17 mouse cellular contexts compared by ENCODE assay signal in genomic region chr6:97429688-97430343, GRCm38 (mm10).
DNase-seq lines count a peak whose midpoint lies in the region; ATAC-seq and TF ChIP-seq lines count a peak whose summit lies in the region.
"Had no signal": no experiment of that assay in that cellular context is flagged by ENCODE, and none has a peak within 500 bp of the region (broad histone marks: within the 10 kb centered on the region; RNA-seq: fewer than 3 reads in every experiment).

No protein-coding gene starts in this region.

- no peak overlapping the region for H3K4me3 ChIP-seq in heart, postnatal 0 days (ENCODE audit: low read depth, low read length)
- no peak overlapping the region for H3K4me3 ChIP-seq in bone marrow, adult 2 months (replicated peaks; ENCODE audit: control insufficient read depth, low read depth, low read length)
- H3K4me3 ChIP-seq in kidney, embryonic 16.5 days (ENCODE audit: low read length) = no peak overlapping the region
- no peak overlapping the region for H3K4me3 ChIP-seq in hindbrain, embryonic 12.5 days
- H3K4me3 ChIP-seq: forebrain, embryonic 10.5 days; hindbrain, embryonic 13.5 days; midbrain, embryonic 15.5 days; neural tube, embryonic 15.5 days had no signal

- DNase-seq in heart, postnatal 0 days (ENCODE audit: low spot score) = no peak
- no peak for DNase-seq in heart, postnatal 10 days
- DNase-seq in natural killer cell, adult 2 months (ENCODE audit: low spot score in 2 of 2) = no peak
- DNase-seq: adrenal gland, postnatal 14 days; cerebellum, adult 11-12 months; layer of hippocampus, adult 9-11 months; right cerebral cortex, adult 18-20 months; thymus, postnatal 25 days had no signal

- peak overlapping the region; percentile 31; the same call in 1 of the 2 replicates for H3K27ac ChIP-seq in heart, postnatal 0 days (ENCODE audit: low read depth)
- 0 out of 2 replicates have a peak overlapping the region, but pooled peaks have one; percentile 14 for H3K27ac ChIP-seq in bone marrow, adult 2 months (ENCODE audit: control insufficient read depth, insufficient read depth, low read depth, low read length, poor library complexity)
- peak overlapping the region; percentile 81 for H3K27ac ChIP-seq in kidney, embryonic 16.5 days (ENCODE audit: low read length)
- H3K27ac ChIP-seq in hindbrain, embryonic 12.5 days = no peak overlapping the region
- H3K27ac ChIP-seq: forebrain, embryonic 10.5 days; hindbrain, embryonic 13.5 days; midbrain, embryonic 15.5 days; neural tube, embryonic 15.5 days had no signal

- no peaks in the 10 kb centered on the region for H3K27me3 ChIP-seq in heart, postnatal 0 days (ENCODE audit: control insufficient read depth, insufficient read depth, low read length)
- H3K27me3 ChIP-seq in kidney, embryonic 16.5 days (ENCODE audit: insufficient read depth, low read length) = no peaks in the 10 kb centered on the region
- H3K27me3 ChIP-seq in hindbrain, embryonic 12.5 days = no peaks in the 10 kb centered on the region
- H3K27me3 ChIP-seq: hindbrain, embryonic 13.5 days; midbrain, embryonic 15.5 days; neural tube, embryonic 15.5 days had no signal

- no peak for ATAC-seq in heart, postnatal 0 days (ENCODE audit: insufficient read depth, low read depth)
- peak; percentile 77 for ATAC-seq in kidney, embryonic 16.5 days (ENCODE audit: low FRiP score, low TSS enrichment)
- peak; percentile 38 for ATAC-seq in megakaryocyte progenitor cell, adult 5-6 weeks (replicated peaks; ENCODE audit: poor library complexity)
- ATAC-seq in hindbrain, embryonic 12.5 days (ENCODE audit: low FRiP score) = no peak
- ATAC-seq: lung, postnatal 0 days; midbrain, embryonic 15.5 days had no signal

- H3K4me2 ChIP-seq in heart, postnatal 0 days (ENCODE audit: low read depth, low read length) = no peak overlapping the region
- H3K4me2 ChIP-seq in kidney, embryonic 16.5 days (replicated peaks; ENCODE audit: low read depth, low read length) = no peak overlapping the region
- no peak overlapping the region for H3K4me2 ChIP-seq in hindbrain, embryonic 12.5 days (replicated peaks)
- H3K4me2 ChIP-seq: hindbrain, embryonic 13.5 days; midbrain, embryonic 15.5 days; neural tube, embryonic 15.5 days had no signal

- no peak overlapping the region for H3K9ac ChIP-seq in heart, postnatal 0 days (replicated peaks; ENCODE audit: low read depth, low read length)
- H3K9ac ChIP-seq in kidney, embryonic 16.5 days (replicated peaks; ENCODE audit: low read length) = no peak overlapping the region
- H3K9ac ChIP-seq in hindbrain, embryonic 12.5 days = no peak overlapping the region
- H3K9ac ChIP-seq: hindbrain, embryonic 13.5 days; midbrain, embryonic 15.5 days; neural tube, embryonic 15.5 days had no signal

- peaks cover 11% of the 10 kb centered on the region for H3K4me1 ChIP-seq in heart, postnatal 0 days (ENCODE audit: control insufficient read depth, insufficient read depth)
- peaks cover 2% of the 10 kb centered on the region for H3K4me1 ChIP-seq in bone marrow, adult 2 months (ENCODE audit: control insufficient read depth, insufficient read depth, low read length)
- H3K4me1 ChIP-seq in kidney, embryonic 16.5 days (ENCODE audit: insufficient read depth, low read length) = peaks cover 5% of the 10 kb centered on the region; the same call in 1 of the 2 replicates
- H3K4me1 ChIP-seq in hindbrain, embryonic 12.5 days = peaks cover 9% of the 10 kb centered on the region; the same call in 1 of the 2 replicates
- H3K4me1 ChIP-seq: midbrain, embryonic 15.5 days; neural tube, embryonic 15.5 days had no signal

- no peak for TF ChIP-seq POLR2A in bone marrow, adult 2 months (IDR thresholded peaks at IDR 0.05; ENCODE audit: borderline replicate concordance, control insufficient read depth, low read depth, low read length)

- no peaks in the 10 kb centered on the region for H3K9me3 ChIP-seq in heart, postnatal 0 days (replicated peaks; ENCODE audit: control insufficient read depth, low read length)
- H3K9me3 ChIP-seq in kidney, embryonic 16.5 days (ENCODE audit: low read length) = no peaks in the 10 kb centered on the region
- H3K9me3 ChIP-seq in hindbrain, embryonic 12.5 days (replicated peaks) = no peaks in the 10 kb centered on the region
- H3K9me3 ChIP-seq: forebrain, embryonic 10.5 days; hindbrain, embryonic 13.5 days; midbrain, embryonic 15.5 days; neural tube, embryonic 15.5 days had no signal

- intact Hi-C loops in heart, postnatal 10 days (cut with DNase I) = no loop called here

- no peak for TF ChIP-seq CTCF in heart, postnatal 0 days (IDR thresholded peaks at IDR 0.05; ENCODE audit: low read depth)
- TF ChIP-seq CTCF in bone marrow, adult 2 months (IDR thresholded peaks at IDR 0.05; ENCODE audit: control insufficient read depth, insufficient read depth, low read length) = no peak

- TF ChIP-seq EP300 in heart, postnatal 0 days (IDR thresholded peaks at IDR 0.05; ENCODE audit: low read depth) = no peak

- H3K36me3 ChIP-seq in heart, postnatal 0 days (replicated peaks; ENCODE audit: control insufficient read depth, insufficient read depth, low read length) = no peaks in the 10 kb centered on the region
- H3K36me3 ChIP-seq in kidney, embryonic 16.5 days (ENCODE audit: insufficient read depth, low read length) = no peaks in the 10 kb centered on the region
- no peaks in the 10 kb centered on the region for H3K36me3 ChIP-seq in hindbrain, embryonic 12.5 days
- H3K36me3 ChIP-seq: forebrain, embryonic 10.5 days; hindbrain, embryonic 13.5 days; midbrain, embryonic 15.5 days; neural tube, embryonic 15.5 days had no signal

- WGBS in heart, postnatal 0 days = 25% methylated on average over 2 of the region's 2 CpGs
- 0% methylated on average over 2 of the region's 2 CpGs for WGBS in bone marrow, adult 2 months
- WGBS in kidney, embryonic 16.5 days = 29% methylated on average over 2 of the region's 2 CpGs
- 33% methylated on average over 2 of the region's 2 CpGs for WGBS in hindbrain, embryonic 12.5 days

Comparison
In these comparisons a context has a peak if more than half of its experiments do, and no peak if none do; other contexts are left out.
1. ATAC-seq: peak in kidney, embryonic 16.5 days (single experiment) and megakaryocyte progenitor cell, adult 5-6 weeks (single experiment); none in heart, postnatal 0 days (single experiment) and hindbrain, embryonic 12.5 days (single experiment).